Mouse (Mus musculus): ENCODE results near the gene Htr2b.

DNA sequence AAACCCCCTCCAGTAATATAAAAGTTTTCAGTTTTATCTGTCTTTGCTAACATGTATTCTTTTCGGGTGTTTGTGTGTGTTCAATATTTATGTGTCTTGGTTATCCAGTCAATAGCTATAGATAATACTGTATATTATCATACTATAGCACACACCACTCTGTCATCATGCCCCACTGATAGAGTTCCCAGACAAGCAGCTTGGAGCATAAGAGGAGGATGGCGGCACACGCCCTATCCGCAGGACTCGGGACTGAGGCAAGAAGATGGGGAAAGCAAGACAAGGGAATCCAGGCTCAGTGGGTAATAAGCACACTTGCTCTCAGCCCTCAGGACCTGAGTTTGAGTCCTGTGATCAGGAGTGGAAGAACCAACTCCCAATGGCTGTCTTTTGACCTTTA is 48.7 kb upstream of the Htr2b start:
- no peak for TF ChIP-seq CTCF (IDR thresholded peaks at IDR 0.05; ENCODE audit: extremely low read depth, insufficient read depth, insufficient read length, insufficient replicate concordance)
- TF ChIP-seq POLR2A (IDR thresholded peaks at IDR 0.05; ENCODE audit: low read depth, low read length): no peak

Data from spleen, adult 2 months (tissue).